Mouse (Mus musculus) CD8-positive naive resting alpha-beta T cell, adult 2 months (primary cell): ENCODE measurements around the gene Adgrv1.
"Not testable (repeated sequence)": the region's sequence is repeated elsewhere in the genome, so short reads cannot be mapped to it uniquely, and the experiment has no call there.

Source experiments
- DNase-seq, 2 experiments: peaks; one replicate each; pipeline ENCODE4 v3.0.0; 2022; ENCODE audit warnings: low read depth in 2 of 2, low spot score in 2 of 2

Gene Adgrv1

DNA sequence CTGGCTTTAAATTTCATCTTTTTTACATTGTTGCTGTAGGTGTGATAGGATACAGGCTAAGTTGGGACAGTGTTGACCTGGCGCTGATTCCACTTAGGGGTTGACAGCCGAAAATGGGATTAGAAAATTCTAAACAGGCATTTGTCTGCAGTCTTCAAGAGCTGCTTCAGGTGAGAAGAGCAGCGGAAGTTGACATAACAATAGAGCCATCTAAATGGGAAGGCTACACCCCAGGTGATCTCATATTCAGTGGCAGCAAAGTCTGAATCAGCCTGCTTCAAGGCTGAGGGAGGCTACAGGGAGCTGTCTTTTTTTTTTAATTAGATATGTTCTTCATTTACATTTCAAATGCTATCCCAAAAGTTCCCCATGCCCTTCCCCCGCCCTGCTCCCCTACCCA lies 365.5 kb downstream of the Adgrv1 start:
- DNase-seq, result not testable (repeated sequence)

DNA sequence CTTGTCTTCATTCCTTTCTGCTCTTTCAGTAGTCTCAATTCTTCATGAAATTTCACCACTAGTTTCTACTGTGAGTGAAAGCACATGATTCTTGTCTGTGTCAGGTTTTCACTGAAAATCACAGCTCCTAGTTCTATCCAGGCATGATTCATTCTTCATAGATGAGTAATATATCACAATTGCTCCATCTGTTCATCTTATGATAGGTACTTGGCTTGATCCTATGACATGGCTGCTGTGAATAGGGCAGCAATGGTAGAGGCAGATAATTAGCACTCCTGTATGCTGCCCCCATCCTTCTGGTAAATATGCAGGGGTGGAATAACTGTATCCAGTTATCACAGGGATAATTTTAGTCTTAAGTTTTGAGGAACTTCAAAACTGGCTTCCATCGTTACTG lies 368.5 kb downstream of the Adgrv1 start:
- DNase-seq, result no peak

DNA sequence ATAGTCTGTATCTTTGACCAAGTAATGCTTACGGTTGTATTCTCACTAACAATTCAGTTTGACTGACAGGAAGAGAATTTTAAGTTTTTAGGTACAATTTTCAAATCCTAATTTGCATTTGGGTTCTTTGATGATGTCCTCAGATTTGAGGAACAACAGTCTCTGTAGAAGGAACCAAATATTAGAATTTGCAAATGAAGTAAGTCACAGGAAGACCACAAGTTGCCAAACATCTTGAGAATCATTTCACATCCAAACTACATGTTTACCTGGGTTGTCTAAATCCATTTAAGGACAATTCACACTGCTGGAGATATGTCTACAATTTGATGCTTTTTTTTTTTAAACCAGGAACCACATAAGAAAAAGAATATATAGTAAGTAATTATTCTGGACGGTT lies 391.8 kb downstream of the Adgrv1 start:
- DNase-seq, result no peak

DNA sequence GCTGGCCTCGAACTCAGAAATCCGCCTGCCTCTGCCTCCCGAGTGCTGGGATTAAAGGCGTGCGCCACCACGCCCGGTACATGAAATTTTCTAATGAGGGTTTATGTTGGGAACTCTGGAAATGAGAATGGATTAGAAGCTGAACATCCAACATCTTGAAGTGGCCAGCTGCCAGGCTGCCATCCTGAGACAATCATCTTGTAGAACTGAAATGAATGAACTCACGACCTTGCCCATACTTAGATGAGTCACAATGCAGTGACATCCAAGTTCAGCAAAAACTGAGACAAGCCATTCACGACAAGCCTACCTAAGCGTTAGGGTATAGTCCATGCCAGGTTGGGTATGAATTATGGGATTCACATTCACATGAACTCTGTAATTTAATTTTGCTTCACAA lies 393.1 kb downstream of the Adgrv1 start:
- no peak for DNase-seq

DNA sequence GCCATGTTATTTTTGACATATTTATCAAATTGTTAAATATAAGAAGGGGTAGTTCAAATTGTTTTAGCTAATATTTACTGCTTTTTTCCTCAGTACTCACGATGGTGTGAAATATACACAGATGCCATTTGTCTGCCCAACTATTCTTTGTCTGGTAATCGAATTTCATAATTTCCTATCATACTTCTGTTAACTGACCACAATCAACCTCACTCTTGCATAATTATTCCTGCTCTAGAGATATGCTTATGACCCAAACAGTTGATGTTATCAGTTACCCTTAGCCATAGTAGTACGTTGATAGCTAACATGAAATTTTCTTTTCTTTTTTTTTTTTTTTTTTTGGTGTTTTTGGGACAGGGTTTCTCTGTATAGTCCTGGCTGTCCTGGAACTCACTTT lies 393.5 kb downstream of the Adgrv1 start:
- no peak for DNase-seq

DNA sequence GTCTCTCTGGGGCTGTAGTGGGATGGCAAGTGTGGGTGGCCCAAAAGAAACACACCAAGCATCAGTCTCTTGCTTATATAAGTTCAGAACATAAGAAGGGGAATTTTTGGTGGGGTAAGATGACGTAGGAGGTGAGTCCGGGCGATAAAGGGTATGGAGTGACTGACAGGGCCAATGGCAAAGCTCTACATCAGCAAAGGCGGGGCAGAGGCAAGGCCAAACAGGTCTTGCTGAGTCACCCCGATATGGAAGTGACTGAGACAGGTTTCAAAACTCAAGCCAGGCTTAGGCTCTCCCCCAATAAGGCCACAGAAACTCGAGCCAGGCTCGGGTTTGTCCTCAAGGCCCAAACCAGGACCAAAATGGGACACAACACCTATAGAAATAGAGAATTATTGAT lies 394.1 kb downstream of the Adgrv1 start:
- no peak for DNase-seq

DNA sequence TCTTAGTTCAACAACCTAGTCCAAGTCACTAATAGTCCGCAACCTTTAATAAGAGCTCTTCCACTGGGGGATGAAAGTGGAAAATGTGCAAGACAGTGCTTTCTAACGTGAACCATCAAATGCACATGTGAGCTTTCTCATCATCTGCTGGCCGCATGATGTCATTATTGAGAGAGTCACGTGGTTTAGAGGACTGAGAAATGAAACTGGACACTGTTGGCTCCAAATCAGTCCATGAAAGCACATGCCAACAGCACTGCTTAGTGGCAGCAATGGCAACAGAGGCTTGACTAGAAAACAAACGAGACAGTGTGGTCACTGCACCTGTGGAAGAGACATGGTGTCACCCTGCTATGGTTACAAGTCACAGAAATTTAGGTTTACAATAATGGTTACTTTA lies 395.0 kb downstream of the Adgrv1 start:
- DNase-seq, result no peak

DNA sequence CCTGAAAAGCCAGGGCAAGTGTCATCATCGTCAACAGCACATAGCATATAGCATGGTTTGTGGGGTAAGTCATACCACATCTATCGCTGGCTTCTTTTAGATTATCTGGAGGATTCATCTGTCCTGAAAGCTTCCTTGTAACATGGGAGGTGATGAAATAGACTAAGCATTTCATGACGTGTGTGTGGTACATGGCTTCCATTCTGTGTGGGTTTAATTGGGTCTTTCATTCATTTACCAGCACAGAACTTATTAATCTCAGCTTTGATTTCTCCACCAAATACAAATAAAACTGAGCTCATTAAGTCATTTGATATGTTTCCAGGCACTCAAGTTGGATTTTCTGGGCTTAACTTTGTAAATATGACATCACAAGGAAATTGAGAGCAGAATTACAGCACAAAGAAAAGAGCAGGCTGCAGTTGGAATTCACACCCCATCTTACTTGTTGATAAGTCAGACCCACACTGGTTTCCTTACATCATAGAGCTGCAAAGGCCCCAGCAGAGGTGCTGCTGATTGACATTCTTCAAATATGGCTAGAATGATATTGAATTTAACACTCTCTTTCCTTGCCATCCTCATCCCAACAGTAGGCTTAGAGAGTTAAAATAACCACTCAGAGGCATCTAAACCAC lies 396.1 kb downstream of the Adgrv1 start:
- DNase-seq, result no peak

DNA sequence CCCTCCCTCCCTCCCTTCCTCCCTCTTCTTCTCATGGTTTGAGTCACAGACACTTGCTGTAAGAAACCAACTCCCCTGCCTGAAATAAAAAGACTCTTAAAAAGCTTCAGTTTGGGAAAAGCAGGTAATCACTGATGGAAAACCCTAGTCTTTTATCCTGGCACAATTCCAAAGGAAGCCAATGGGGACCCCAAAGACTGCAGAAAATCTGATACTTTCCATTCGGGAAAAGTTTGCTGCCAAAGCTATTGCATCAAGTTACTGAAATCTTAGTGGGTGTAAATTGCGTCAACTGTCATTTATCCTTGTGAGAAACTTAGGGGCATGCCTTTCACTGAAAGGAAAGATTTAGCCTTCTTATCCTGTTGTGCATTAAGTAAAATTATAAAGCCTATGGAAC lies 398.9 kb downstream of the Adgrv1 start:
- no peak for DNase-seq

DNA sequence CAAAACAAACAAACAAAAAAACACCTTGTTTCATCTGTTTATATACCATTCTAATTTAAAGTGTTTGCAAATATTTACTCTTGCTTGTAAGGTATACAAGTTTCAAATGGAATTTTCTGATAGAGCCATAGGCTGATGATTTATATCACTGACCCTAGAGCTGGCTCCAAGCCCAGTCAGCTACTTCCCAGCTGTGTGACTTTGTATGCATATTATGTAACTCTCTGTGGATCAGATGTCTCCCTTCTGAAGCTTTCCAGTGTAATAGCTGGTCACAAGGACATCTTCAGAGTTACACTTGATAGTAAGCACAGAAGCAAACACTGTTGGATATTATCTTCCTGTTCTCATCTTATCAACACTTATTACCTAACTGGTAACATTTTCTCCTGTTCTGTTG lies 400.1 kb downstream of the Adgrv1 start:
- DNase-seq, result no peak

DNA sequence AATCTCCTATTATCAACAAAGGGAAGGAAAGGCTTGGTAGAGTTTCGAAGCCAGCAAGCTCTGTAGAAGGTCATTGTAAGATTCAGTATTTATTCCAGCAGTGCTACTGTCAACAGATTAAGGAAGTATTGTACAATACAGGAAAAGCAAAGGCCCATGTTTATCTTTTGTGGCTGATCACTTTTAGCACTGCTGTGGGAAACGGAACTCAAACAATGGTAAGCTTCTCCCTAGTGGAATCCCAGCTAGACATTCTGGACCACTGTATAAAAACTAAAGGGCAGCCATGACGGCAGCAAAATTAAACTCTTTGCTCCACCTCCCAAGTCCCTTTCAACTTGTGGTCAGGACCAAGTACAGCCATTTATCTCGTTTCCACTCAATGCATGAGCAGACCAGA lies 402.8 kb downstream of the Adgrv1 start:
- DNase-seq, result no peak

DNA sequence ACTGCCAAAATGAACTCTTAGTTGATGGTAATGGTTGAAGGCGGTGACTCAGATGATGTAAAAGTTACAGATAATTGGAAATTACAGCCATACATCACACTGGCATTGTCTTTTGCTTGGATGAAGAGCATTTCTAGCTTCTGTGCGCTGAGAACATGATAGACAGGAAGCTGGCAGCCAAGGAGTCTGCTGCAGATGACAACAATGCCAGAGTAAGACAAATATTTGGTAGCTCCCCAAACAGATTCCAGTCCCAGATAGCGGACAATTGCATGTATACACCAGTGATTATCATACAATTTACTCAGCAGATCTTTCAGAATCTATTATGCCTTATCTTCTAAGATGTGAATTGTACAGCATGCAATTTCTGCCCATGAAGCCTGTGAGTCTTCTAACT lies 409.2 kb downstream of the Adgrv1 start:
- no peak for DNase-seq

DNA sequence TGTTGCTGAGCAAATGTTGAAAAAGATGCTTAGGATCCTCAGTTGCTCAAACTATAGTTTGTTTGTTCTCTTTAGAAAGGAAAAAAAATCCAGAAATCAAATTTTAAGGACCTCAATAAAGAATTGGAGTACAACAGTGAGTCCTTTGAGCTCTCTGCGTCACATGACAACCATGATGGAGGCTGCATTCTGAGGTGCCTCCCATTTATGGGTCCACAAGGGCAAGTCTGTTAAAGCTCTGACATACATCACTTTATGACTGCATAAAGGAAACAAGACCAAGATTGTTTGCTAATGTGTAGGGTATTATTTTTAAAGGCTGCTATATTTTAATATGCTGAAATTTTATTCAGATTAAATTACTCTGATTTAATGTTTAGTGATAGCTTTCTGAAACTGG lies 410.6 kb downstream of the Adgrv1 start:
- DNase-seq, result no peak

DNA sequence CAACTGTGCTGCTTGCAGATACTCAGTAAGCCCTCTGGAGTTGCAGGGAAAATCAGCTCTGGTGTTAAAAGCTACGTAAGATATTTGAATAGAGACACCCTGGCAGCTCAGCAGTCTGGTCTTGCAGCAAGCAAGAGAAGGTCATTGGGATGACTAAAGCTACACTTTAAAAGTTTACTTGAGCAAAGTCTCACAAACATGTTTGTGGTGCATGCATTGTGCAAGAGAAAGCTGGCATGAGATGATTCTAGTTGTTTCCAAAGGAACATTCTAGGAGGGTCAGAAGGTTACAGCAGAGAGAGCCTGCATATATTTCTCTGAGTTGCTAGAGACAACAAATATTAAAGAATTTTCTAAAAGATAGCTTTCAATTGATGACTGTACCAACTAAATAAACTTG lies 421.5 kb downstream of the Adgrv1 start:
- no peak for DNase-seq

DNA sequence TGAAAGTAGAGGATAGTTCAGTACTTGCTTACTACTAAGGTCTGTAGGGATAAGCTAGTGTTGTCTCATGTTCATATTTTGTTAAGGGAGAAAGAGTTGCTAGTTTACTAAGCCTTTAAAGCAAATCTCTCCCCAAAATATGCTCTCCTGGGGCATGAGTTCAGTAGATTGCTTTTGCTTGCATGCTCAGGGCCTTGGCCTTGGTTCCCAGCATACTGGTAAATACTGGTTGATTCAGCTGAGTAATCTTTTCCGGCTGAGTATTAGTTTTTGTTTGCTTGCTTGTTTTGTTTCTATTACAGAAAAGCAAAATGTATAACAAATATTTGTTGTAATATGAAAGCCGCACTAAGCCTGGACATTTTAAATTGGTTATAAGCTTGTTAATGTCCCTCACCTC lies 422.4 kb downstream of the Adgrv1 start:
- no peak for DNase-seq

DNA sequence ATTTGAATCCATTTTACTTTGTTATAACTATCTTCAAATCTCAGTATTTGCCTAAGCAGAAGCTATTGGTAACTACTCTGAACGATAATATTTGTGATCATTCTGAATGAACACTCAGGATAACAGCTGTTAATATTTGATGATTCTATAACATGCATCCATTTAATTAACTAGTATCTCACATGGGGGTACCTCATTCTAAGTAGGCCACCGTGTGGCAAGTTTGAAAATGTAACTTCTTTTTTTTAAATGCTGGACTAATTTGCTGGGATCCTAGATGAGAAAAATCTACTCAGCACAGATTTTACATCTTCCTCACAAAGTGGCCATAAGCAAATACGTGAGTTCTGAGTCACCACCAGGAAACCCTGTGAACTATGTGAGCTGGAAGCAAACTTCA lies 423.1 kb downstream of the Adgrv1 start:
- no peak for DNase-seq

DNA sequence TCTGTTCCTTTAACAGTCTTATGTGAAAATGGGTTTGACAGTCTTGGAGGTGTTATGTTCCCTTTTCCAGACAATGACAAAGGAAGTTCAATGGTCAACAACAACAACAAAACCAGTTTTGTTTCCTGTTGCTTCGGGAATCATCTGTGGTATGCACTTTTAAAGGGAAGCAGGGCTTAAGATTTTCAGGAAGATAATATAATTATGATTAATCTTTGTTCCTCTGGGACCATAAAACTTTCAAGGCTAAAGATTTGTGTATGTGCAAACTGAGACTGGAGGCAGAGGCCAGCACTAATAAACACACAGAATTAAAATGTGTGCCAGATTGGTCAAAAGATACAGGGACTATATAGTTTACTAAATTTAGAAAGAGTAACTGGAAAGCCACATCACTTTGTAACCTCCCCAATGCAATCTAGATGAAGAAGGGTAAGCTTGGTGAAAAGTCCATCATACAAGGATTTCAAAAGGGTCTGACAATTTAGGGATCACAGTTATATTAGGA lies 424.8 kb downstream of the Adgrv1 start:
- no peak for DNase-seq

DNA sequence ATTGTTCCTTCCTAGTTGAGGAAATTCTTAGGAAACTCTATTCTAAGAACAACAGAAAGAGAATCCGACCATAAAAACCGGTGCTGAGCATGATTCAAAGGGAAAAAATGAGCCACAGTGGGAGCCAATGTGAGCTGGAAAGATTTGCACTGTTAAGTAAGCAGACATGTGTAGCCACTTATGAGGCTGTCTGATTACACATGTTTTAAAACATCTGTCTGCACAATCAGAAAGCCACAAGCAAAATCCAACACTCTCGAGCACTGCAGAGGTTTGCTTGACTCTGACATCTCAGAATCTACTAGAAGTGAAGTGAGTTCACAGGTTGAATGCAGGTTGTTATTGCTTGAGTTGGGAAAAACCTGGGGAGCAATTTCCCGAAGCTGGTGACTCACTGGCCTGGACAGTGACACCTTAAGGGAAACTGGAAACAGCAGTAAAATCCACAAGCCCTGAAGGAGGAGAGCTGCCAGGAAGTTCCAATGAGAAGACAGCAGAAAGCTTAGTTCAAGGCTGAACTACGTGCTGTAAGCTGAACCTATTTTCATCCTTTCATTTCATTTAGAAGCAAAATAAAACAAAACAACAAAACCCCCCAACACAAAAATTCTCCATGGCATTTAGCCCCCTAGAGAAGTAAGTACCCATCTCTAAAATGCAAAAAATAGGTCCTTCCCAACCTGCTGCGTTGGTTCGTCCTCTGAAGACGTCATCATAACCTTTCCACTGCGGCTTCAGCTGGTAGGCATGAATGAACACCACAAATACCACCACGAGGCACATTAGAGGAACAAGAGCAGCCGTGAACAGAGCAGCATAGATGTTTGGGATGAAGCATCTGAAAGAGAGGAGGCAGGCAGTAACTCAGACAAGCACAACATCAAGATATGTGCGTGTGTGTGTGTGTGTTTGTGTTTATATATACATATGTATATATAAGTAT lies 450.7 kb downstream of the Adgrv1 start:
- DNase-seq, result peak in 1 of 2 experiments; percentile 4

DNA sequence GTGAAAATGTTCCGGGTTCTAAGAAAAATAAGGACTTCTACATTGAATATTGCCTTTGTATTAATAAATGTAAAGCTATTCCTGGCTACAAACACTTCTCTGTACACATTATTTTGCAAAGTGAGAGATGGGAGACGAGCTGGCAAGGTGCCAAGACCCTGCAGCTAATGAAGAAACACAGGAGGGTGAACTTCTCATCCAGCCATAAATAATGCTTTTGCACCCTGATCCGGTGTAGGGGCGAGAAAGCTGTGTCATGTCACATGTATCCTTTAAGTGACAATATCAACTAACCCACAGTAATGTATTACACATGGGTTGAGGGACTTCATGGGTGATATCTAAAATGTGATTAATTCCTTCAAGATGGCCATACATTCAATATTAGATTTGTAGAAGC lies 451.5 kb downstream of the Adgrv1 start:
- DNase-seq, result no peak

DNA sequence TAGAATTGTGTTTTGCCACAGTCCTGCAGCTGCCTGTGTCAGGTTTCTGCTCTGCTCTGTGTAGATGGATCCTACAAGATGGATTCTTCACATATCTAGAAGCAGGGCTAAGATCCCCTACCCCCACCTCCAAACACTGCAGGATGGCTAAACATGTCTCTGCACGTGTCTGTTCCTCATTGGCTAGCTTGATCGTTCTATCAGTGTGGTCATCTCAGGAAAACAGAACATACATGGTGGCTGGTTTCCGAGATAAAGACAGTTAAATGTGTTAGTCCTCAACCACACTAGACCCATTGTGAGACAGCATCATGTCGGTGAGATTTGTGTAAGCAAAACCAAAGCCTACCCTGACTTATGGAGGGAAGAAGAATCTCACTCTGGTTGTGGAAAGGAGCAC lies 456.1 kb downstream of the Adgrv1 start:
- no peak for DNase-seq

DNA sequence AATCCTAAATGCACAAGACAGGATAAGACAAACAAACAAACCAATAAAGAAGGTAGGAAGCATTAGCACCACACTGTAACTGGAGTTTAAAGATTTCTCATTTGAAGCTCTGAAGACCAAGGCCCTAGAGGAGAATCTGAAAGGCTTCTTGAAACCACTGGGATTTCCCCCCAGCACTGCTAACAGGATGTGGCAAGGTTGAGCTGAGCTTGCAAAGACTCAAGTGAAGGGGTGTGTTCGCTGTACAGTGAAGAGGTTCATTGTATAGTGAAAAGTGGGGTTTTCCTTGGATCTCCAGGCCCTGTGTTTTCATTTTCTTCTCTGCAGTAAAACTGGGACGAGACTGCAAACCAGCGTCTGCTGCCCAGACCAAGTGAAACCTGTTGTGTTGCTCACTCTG lies 456.9 kb downstream of the Adgrv1 start:
- peak; percentile 50 to 54 for DNase-seq

DNA sequence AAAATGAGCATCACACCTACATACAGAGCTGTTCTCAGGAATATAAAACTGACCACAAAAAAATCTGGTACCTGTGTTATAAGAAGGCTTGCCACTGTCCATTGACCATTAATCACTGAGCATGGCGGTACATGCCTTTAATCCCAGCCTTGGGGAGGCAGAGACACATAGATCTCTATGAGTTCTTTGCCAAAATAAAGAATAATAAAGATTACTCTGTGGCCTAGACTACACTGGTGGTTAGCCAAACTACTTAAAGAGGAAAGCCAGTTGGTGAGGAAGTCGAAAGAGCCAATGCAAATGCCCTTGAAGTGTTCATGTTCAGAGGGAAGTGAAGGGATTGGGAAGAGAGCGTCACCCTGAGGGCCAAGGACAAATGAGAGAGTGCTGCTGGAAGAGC lies 461.8 kb downstream of the Adgrv1 start:
- DNase-seq, result no peak

DNA sequence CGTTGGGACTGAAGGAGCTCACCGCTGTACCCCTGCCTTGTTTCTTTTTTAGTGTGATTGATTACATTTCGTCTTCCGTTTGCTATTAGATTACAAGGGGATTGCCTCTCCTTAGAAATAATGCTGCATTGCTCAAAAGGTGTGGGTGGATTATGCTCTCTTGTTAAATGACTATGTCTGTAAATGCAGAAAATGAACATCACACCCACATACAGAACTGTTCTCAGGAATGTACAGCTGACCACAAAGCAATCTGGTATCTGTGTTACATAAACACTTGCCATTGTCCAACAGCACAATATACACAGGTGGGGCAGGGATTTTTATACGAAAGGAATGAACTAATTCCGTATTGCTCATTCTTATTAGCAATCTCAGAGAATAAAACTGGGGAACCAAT lies 465.5 kb downstream of the Adgrv1 start:
- DNase-seq, result no peak
